Mouse (Mus musculus) layer of hippocampus, adult 8-10 months (tissue): ENCODE results near the gene Clstn1. TPM values are rescaled to one million over a fixed set of nuclear protein-coding genes. Genes with fewer than 3 reads are reported as not detected.

Source experiments
- microRNA-seq, 2 experiments: library from miRNA; unstranded; fragments of <30 nt; microRNA quantifications; one replicate each; pipeline ENCODE4 v1.2.0; 2022
- total RNA-seq, 4 experiments: library from RNA; stranded (reverse); gene quantifications; 2 replicates each; pipeline ENCODE4 v1.2.4; 2022

The Clstn1 gene
- total RNA-seq, 4 experiments from 2014 or later: 744 to 810 (median 791) TPM

Small RNA genes lying within 50 kb of the gene (microRNA-seq; reads per million reads assigned to microRNA genes)
- 0.25 to 0.96 reads per million in 2 experiments for gene Mir5616
- 0.96 to 5.1 reads per million in 2 experiments for gene Mir7023

Other genes with a start within 250 kb of the Clstn1 start
- 100 to 1,000 TPM in 2 of 4 experiments, 10 to 100 TPM in 2; 91.3 to 108 (median 97.6) TPM for gene Ube4b, start 159.7 kb upstream of the Clstn1 start, total RNA-seq
- gene Rbp7, start 131.5 kb upstream of the Clstn1 start, total RNA-seq: not detected
- gene Tmem274, start 109.1 kb upstream of the Clstn1 start, total RNA-seq: not detected
- gene Nmnat1, start 101.3 kb upstream of the Clstn1 start, total RNA-seq: 1 to 10 TPM; 6.0 to 9.0 (median 7.0) TPM
- 10 to 100 TPM; 16.4 to 18.2 (median 16.9) TPM for gene Lzic, start 101.2 kb upstream of the Clstn1 start, total RNA-seq
- 10 to 100 TPM; 28.1 to 40.7 (median 32.0) TPM for gene Ctnnbip1, start 68.2 kb upstream of the Clstn1 start, total RNA-seq
- gene Pik3cd, start 116.1 kb downstream of the Clstn1 start, total RNA-seq: 10 to 100 TPM; 26.7 to 30.2 (median 28.4) TPM
- 10 to 100 TPM; 63.5 to 75.6 (median 74.5) TPM for gene Tmem201, start 151.6 kb downstream of the Clstn1 start, total RNA-seq
- 10 to 100 TPM; 29.9 to 33.1 (median 31.0) TPM for gene Slc25a33, start 187.8 kb downstream of the Clstn1 start, total RNA-seq